Mouse (Mus musculus): ENCODE results near the gene Cyp3a13.
"Not testable (repeated sequence)": the region's sequence is repeated elsewhere in the genome, so short reads cannot be mapped to it uniquely, and the experiment has no call there.

Gene Cyp3a13

GRCm38 (mm10) chr5:137872381-137872702 lies 49.1 kb downstream of the Cyp3a13 start:
- DNase-seq (ENCODE audit: low spot score) = not testable (repeated sequence)

- DNase-seq (ENCODE audit: low spot score) = not testable (repeated sequence)
These were observed 49.6 kb downstream of the Cyp3a13 start, which contains the start of gene Pilrb2 for GRCm38 (mm10) chr5:137871644-137872380. Gene Pilrb2 (minus strand): TSS chr5:137871815.

- DNase-seq (ENCODE audit: low spot score) = not testable (repeated sequence)
These were observed 52.8 kb downstream of the Cyp3a13 start for GRCm38 (mm10) chr5:137868600-137868999.

GRCm38 (mm10) chr5:137864008-137864407 lies 57.4 kb downstream of the Cyp3a13 start:
- DNase-seq (ENCODE audit: low spot score) = not testable (repeated sequence)

- DNase-seq (ENCODE audit: low spot score) = not testable (repeated sequence)
These were observed 63.3 kb downstream of the Cyp3a13 start, which contains the start of gene Pilrb1 for GRCm38 (mm10) chr5:137857960-137858710. Gene Pilrb1 (minus strand): TSS chr5:137858106.

- not testable (repeated sequence) for DNase-seq (ENCODE audit: low spot score)
These were observed 64.5 kb downstream of the Cyp3a13 start for GRCm38 (mm10) chr5:137856870-137857269.

GRCm38 (mm10) chr5:137854907-137855306 lies 66.5 kb downstream of the Cyp3a13 start:
- DNase-seq (ENCODE audit: low spot score) = not testable (repeated sequence)

GRCm38 (mm10) chr5:137850313-137850712 lies 71.1 kb downstream of the Cyp3a13 start:
- not testable (repeated sequence) for DNase-seq (ENCODE audit: low spot score)

All from ovary, postnatal 14 days (tissue).